Mouse (Mus musculus) limb, embryonic 12.5 days (tissue): ENCODE data around the gene Hist1h2ae. TPM values are rescaled to one million over a fixed set of nuclear protein-coding genes. Genes with fewer than 3 reads are reported as not detected.
"Not testable (repeated sequence)": the region's sequence is repeated elsewhere in the genome, so short reads cannot be mapped to it uniquely, and the experiment has no call there.

Experiments used
- ATAC-seq: fragments of 200-750 bp; cut with Nextera tagmentation; 2 replicates; pipeline ENCODE4 v1.8.0; 2017; ENCODE audit warnings: low read depth, moderate TSS enrichment; ENCODE audit not compliant: insufficient number of reproducible peaks, insufficient read depth, low FRiP score, low TSS enrichment
- H3K27ac ChIP-seq: fragments of 300-500 bp; sonication (generic); 2 replicates; pipeline ENCODE4 v1.5.1; 2016; ENCODE audit warnings: mild to moderate bottlenecking, moderate library complexity
- H3K27me3 ChIP-seq: fragments of 300-500 bp; sonication (generic); 2 replicates; pipeline ENCODE4 v1.6.1; 2016; ENCODE audit warnings: mild to moderate bottlenecking, moderate library complexity
- H3K36me3 ChIP-seq: fragments of 300-500 bp; sonication (generic); 2 replicates; pipeline ENCODE4 v1.6.1; 2016; ENCODE audit warnings: mild to moderate bottlenecking, moderate library complexity
- H3K4me1 ChIP-seq: fragments of 300-500 bp; sonication (generic); replicated peaks from 2 replicates; pipeline ENCODE4 v1.6.1; 2016
- H3K4me2 ChIP-seq: fragments of 300-500 bp; sonication (generic); 2 replicates; pipeline ENCODE4 v1.6.1; 2016; ENCODE audit warnings: mild to moderate bottlenecking, moderate library complexity
- H3K4me3 ChIP-seq: fragments of 300-500 bp; sonication (generic); replicated peaks from 2 replicates; pipeline ENCODE4 v1.5.1; 2016; ENCODE audit warnings: mild to moderate bottlenecking
- H3K9ac ChIP-seq: fragments of 300-500 bp; sonication (generic); replicated peaks from 2 replicates; pipeline ENCODE4 v1.6.1; 2016; ENCODE audit warnings: mild to moderate bottlenecking, moderate library complexity
- H3K9me3 ChIP-seq: fragments of 300-500 bp; sonication (generic); 2 replicates; pipeline ENCODE4 v1.6.1; 2016; ENCODE audit warnings: mild to moderate bottlenecking, moderate library complexity
- WGBS: fragments of 180-500 bp; shearing (Covaris S2); methylation state at CpG from one replicate; pipeline ENCODE4 v1.1.7; 2016; 5-methylcytosine and 5-hydroxymethylcytosine counted together
- polyA plus RNA-seq: library from polyadenylated mRNA; unstranded; fragments of >200 nt; fragmentation: Nextera tagmentation; extraction: Ambion mirVana; gene quantifications from 2 replicates; pipeline ENCODE4 v1.2.1, GENCODE M21; 2016

Gene Hist1h2ae
- polyA plus RNA-seq, 1 experiment from 2014 or later = 213 TPM

- peak within 1 kb of the TSS; percentile 50 for H3K4me3 ChIP-seq
- H3K4me1 ChIP-seq = peaks cover 38% of the 10 kb centered on the region
- H3K9me3 ChIP-seq, H3K36me3 ChIP-seq, H3K27me3 ChIP-seq: not testable (repeated sequence)
- H3K27ac ChIP-seq = peak within 1 kb of the TSS; percentile 98
- ATAC-seq = peak; percentile 94
- WGBS = under 1% methylated on average over 34 of the region's 62 CpGs
- peak within 1 kb of the TSS; percentile 72 for H3K9ac ChIP-seq
- peak within 1 kb of the TSS; percentile 69 for H3K4me2 ChIP-seq
Measured at GRCm38 (mm10) chr13:23535137-23536075, 35.6 kb downstream of the Hist1h2ae start, which contains the start of gene Hist1h3g. Hist1h3g (plus strand) TSS chr13:23535422.

DNA sequence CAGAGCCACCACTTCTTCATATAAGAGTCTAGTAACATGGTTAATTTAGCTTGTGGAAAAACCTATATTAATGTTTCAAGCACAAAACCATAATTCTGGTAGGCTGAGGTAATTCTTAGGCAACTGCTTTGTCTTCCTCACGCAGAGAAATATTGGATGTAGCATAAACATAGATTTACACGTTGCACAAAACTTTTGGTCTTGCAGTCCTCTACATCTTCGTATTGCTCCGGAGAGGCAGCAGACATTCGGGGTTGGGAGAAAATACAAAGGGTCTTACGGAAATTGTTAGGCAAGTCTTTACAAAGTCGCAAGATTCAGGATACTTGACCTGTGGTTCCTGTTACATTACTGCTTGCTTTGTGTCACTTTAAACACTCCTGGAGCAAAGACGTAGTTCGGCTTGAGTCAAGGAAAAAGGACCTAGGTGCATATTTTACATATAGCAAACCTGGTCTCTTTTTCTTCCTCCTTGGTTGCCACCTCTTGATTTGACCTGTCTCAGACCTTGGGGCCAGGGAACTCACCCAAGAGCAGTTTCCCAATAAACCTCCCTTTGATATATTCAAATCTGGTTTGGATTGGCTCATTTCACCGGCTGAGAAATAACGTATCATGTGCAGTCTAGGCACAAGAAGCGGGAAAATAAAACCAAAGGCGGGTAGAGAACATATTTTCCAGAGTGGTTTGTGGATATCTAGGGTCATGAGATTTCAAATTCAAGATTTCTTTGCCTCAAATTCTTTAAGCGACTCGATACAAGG, 36.5 kb downstream of the Hist1h2ae start:
- Histone ChIP-seq H3K36me3 (no peaks in the 10 kb centered on the region), H3K9ac (peak overlapping the region; percentile 66), H3K27ac (peak overlapping the region; percentile 98), H3K4me3 (peak overlapping the region; percentile 50), H3K9me3 (no peaks in the 10 kb centered on the region), H3K4me1 (peaks cover 38% of the 10 kb centered on the region), H3K4me2 (peak overlapping the region; percentile 69), H3K27me3 (no peaks in the 10 kb centered on the region)
- under 1% methylated on average over 15 of the region's 15 CpGs for WGBS
- peak; percentile 0; the same call in 1 of the 2 replicates for ATAC-seq

DNA sequence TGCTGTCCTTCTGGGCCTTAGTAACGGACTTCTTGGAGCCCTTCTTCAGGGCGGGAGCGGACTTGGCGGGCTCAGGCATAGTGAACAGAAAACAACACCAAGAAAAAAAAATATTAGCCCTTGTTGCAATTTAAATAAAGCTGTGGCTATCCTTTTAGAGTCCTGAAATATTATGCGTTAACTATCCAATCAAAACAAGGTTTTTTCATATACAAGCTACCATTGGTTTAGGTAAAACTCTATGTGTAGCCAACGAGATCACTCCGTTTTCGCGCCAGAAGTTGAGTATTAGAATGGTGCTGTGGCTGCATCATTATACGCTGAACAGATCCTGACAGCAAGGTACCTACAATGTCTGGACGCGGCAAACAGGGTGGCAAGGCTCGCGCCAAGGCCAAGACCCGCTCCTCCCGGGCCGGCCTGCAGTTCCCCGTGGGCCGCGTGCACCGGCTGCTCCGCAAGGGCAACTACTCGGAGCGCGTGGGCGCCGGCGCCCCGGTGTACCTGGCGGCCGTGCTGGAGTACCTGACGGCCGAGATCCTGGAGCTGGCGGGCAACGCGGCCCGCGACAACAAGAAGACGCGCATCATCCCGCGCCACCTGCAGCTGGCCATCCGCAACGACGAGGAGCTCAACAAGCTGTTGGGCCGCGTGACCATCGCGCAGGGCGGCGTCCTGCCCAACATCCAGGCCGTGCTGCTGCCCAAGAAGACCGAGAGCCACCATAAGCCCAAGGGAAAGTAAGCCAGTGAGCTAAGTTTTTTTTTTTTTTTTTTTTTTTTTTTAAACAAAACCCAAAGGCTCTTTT, 37.3 kb downstream of the Hist1h2ae start, which contains the start of gene Hist1h2af:
Hist1h2af (plus strand) TSS at position 347 of the 808 bp plus-strand sequence.
- peak within 1 kb of the TSS; percentile 69 for H3K4me2 ChIP-seq
- peak; percentile 11; the same call in 1 of the 2 replicates for ATAC-seq
- peaks cover 42% of the 10 kb centered on the region for H3K4me1 ChIP-seq
- H3K27me3 ChIP-seq, H3K36me3 ChIP-seq, H3K9me3 ChIP-seq: not testable (repeated sequence)
- H3K4me3 ChIP-seq = peak within 1 kb of the TSS; percentile 50
- peak within 1 kb of the TSS; percentile 98 for H3K27ac ChIP-seq
- H3K9ac ChIP-seq = peak within 1 kb of the TSS; percentile 82
- under 1% methylated on average over 28 of the region's 53 CpGs for WGBS

GRCm38 (mm10) chr13:23532262-23533075, 38.6 kb downstream of the Hist1h2ae start:
- Histone ChIP-seq H3K36me3 (no peaks in the 10 kb centered on the region), H3K9ac (peak overlapping the region; percentile 82), H3K9me3 (no peaks in the 10 kb centered on the region), H3K27me3 (no peaks in the 10 kb centered on the region), H3K4me3 (peak overlapping the region; percentile 50), H3K4me2 (peak overlapping the region; percentile 69), H3K4me1 (peaks cover 36% of the 10 kb centered on the region), H3K27ac (peak overlapping the region; percentile 98)
- 21% methylated on average over 9 of the region's 9 CpGs for WGBS
- no peak for ATAC-seq

GRCm38 (mm10) chr13:23530901-23531875, 39.8 kb downstream of the Hist1h2ae start, which contains the start of gene Hist1h4h:
Hist1h4h (plus strand) TSS chr13:23531050.
- H3K27ac ChIP-seq = peak within 1 kb of the TSS; percentile 98
- H3K9ac ChIP-seq = peak within 1 kb of the TSS; percentile 82
- under 1% methylated on average over 65 of the region's 70 CpGs for WGBS
- peaks cover 27% of the 10 kb centered on the region for H3K4me1 ChIP-seq
- peak within 1 kb of the TSS; percentile 50 for H3K4me3 ChIP-seq
- no peaks in the 10 kb centered on the region for H3K36me3 ChIP-seq
- H3K9me3 ChIP-seq = no peaks in the 10 kb centered on the region
- peak within 1 kb of the TSS; percentile 69 for H3K4me2 ChIP-seq
- ATAC-seq = peak; percentile 78
- no peaks in the 10 kb centered on the region for H3K27me3 ChIP-seq

GRCm38 (mm10) chr13:23530181-23530900, 40.7 kb downstream of the Hist1h2ae start:
- Histone ChIP-seq H3K4me2 (peak overlapping the region; percentile 69), H3K4me1 (peaks cover 29% of the 10 kb centered on the region), H3K27me3 (no peaks in the 10 kb centered on the region), H3K9ac (peak overlapping the region; percentile 82), H3K36me3 (no peaks in the 10 kb centered on the region), H3K9me3 (no peaks in the 10 kb centered on the region), H3K4me3 (peak overlapping the region; percentile 50), H3K27ac (peak overlapping the region; percentile 98)
- under 1% methylated on average over 20 of the region's 20 CpGs for WGBS
- ATAC-seq = no peak

- peak overlapping the region; percentile 50 for H3K4me3 ChIP-seq
- no peak for ATAC-seq
- H3K36me3 ChIP-seq = no peaks in the 10 kb centered on the region
- H3K9ac ChIP-seq = peak overlapping the region; percentile 82
- no peaks in the 10 kb centered on the region for H3K9me3 ChIP-seq
- peak overlapping the region; percentile 98 for H3K27ac ChIP-seq
- peaks cover 28% of the 10 kb centered on the region for H3K4me1 ChIP-seq
- no peaks in the 10 kb centered on the region for H3K27me3 ChIP-seq
- peak overlapping the region; percentile 69 for H3K4me2 ChIP-seq
- WGBS = 25% methylated on average over 2 of the region's 2 CpGs
Measured at GRCm38 (mm10) chr13:23529480-23530165, 41.4 kb downstream of the Hist1h2ae start.

DNA sequence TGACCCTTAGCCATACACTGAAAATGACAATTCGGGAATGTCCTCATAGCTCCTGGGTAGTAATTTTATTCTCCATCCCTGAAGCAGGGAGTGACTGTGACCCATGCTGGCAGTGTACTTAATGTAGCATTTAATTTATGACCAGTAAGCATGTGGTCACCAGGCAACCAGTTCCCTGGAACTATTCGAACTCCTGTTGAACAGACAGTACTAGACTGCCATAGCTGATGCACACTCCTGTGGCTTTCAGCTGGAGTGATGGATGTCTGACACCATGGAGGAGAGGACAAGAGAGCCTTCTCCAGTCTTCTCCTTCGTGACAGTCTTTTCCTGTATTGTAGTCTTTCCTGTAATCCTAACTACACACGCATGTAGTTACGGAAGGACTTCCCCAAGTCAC, 42.0 kb downstream of the Hist1h2ae start:
- Histone ChIP-seq H3K9me3 (no peaks in the 10 kb centered on the region), H3K4me3 (peak overlapping the region; percentile 12), H3K4me1 (peaks cover 25% of the 10 kb centered on the region), H3K27ac (0 out of 2 replicates have a peak overlapping the region, but pooled peaks have one; percentile 7), H3K27me3 (no peaks in the 10 kb centered on the region), H3K9ac (no peak overlapping the region), H3K36me3 (no peaks in the 10 kb centered on the region), H3K4me2 (peak overlapping the region; percentile 69)
- WGBS = 69% methylated on average over 5 of the region's 5 CpGs
- no peak for ATAC-seq
